Mouse (Mus musculus): ENCODE results near the gene Gm17606. TPM values are rescaled to one million over a fixed set of nuclear protein-coding genes. Genes with fewer than 3 reads are reported as not detected.

Gm17606 gene
- not detected for polyA plus RNA-seq (2014; fragmentation: Illumina TruSeq; extraction: RNeasy Lipid Tissue Mini Kit (QIAGEN cat#74804))

DNA sequence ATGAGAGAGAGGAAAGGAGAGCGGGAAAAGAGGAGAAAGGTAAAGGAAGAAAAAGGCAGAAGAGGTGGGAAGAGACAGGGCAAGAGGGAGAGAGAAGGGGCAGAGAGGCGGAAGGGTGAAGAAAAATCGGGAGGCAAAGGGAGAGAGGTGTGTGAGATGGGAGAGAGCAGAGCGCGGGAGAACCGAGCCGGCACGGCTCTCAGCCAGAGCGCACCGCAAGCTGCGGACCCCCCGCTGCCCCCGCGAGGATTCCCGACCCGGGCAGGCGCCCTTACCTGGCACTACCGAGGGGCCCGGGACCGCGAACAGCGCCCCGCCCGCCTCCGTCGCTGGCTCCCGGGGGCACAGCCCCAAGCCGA is at the start of gene Gm17606:
Gene Gm17606 (plus strand): TSS at position 7 of the 359 bp plus-strand sequence.

DNA sequence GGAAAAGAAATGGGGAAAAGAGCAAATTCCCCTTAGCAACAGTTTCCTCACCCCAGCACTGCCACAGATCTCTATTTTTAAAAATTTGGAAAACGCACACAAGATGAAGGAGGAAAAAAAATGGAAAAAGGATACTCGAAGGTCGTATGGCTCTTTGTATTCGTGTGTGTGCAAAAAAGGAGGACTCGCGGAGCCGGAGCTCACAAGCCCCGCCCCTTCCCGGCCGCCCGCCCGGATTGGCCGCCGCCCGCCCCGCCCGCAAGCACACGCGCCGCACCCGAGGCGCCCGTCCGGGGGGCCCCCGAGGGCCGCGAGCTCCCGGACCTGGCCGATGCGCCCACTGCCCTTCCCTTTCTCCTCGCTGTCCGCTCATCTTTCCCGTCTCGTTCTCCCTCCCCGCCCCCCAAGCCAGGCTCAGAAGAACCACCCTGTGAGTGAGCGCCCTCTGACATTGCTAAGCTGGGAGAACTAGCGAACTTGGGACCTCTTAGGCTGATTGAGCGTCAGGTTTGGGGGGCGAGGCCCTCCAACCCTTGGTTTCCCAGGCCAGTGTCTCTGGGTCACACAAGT is 34.9 kb upstream of the Gm17606 start, which contains the start of gene 4931414P19Rik:
Gene 4931414P19Rik (minus strand): TSS at position 242 of the 570 bp plus-strand sequence.

DNA sequence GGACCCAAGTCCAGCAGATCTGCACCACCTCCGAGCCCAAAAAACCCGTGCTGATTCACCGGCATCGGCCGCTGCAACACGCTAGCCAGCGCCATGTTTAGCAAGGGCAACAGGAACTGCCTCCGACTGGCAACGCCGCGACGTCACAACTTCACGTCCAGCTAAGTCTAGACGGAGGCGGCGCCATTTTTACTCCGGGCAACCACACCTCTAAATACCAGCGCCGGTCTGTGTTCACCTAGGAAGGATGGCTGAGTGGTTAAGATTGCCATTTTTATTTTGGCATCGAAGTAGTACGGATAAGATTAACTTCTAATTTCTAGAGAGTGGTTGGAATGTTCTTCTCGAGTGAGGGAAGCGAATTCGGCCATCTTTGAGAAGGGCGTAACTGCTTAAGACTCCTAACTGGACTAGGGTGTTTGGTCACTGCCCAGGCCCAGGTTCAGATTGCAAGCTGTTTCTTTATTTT is 22.8 kb upstream of the Gm17606 start, which contains the start of gene Psmb5:
Gene Psmb5 (minus strand): TSS at position 126 of the 469 bp plus-strand sequence.

GRCm38 (mm10) chr14:54621133-54621532 is 19.6 kb upstream of the Gm17606 start, which contains the start of gene Psmb11:
Psmb11 (plus strand) TSS chr14:54621433.

DNA sequence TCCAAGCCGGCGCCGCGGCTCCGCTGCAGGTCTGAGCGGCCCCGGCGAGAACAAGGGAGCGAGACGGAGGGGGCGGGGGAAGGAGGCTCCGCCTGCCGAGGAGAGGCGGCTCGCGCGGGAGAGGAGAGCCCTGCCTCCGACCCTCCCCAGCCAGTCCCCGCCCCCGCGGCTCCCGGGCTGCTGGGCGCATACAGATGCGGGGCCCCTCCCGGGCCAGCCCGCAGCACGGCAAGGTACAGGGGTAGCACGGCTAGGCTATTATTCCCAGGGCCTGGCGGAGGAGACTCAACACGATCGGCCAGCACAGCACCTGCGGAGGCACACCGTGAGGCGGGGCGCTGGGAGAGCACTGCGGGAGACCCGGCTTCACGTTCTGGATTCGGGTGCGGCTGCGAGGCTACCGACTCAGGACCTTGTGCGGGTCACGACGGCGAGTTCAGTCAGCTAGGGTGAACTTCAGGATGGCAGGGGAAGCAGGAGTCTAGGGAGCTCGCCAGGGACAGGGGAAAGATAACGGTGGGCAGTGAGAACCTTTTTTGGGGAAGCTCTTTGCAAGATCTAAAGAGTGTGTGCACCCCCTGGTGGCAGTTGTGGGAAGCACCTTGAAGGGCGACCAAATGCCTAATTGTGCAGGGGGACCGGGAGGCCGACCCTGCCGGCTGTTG is 685 bp downstream of the Gm17606 start, which contains the start of gene Cdh24:
Gene Cdh24 (minus strand): TSS at position 60 of the 665 bp plus-strand sequence.

GRCm38 (mm10) chr14:54686063-54686521 is 45.3 kb downstream of the Gm17606 start, which contains the start of gene 1700123O20Rik:
1700123O20Rik (plus strand) TSS chr14:54686216.

DNA sequence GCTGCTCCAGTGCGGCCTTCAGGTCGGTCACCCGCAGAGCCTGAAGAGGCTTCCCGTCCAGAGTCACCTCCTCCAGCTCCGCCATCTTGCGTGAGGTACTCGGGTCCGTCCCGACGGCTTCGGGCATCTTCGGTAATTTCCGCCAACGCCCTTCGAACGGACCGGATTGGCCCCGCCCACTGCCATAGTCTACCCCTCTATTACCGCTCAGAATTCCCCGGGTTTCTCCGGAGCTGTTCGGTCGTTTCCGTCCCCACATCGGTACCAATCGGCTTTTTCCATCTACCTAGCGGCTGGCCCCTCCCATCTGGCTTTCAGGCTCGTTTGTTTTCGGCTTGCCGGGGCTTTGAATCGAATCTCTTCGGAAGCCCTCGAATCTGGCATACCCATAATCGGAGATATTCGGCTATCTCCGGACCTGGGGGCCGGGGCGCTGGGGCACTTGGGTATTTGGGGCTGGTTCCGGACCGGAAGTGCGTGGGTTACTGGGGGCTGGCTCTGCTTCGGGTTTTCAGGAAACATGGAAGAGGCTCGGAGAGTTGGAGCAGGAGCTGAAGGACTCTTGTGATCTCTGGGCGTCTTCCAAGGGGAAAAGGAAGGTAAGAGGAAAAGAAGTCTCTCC is 45.9 kb downstream of the Gm17606 start, which contains the start of gene Acin1:
Gene Acin1 (minus strand): TSS at position 410 of the 622 bp plus-strand sequence.

Other genes starting within 250 kb of the Gm17606 start
- gene Slc7a7, start 223.2 kb upstream of the Gm17606 start, polyA plus RNA-seq (2014; fragmentation: Illumina TruSeq; extraction: RNeasy Lipid Tissue Mini Kit (QIAGEN cat#74804)), result 2.0 TPM
- gene Mrpl52, start 214.0 kb upstream of the Gm17606 start, polyA plus RNA-seq (2014; fragmentation: Illumina TruSeq; extraction: RNeasy Lipid Tissue Mini Kit (QIAGEN cat#74804)), result 61.6 TPM
- 72.2 TPM for gene Mmp14, start 209.3 kb upstream of the Gm17606 start, polyA plus RNA-seq (2014; fragmentation: Illumina TruSeq; extraction: RNeasy Lipid Tissue Mini Kit (QIAGEN cat#74804))
- 2.9 TPM for gene Lrp10, start 176.8 kb upstream of the Gm17606 start, polyA plus RNA-seq (2014; fragmentation: Illumina TruSeq; extraction: RNeasy Lipid Tissue Mini Kit (QIAGEN cat#74804))
- gene Rem2, start 164.9 kb upstream of the Gm17606 start, polyA plus RNA-seq (2014; fragmentation: Illumina TruSeq; extraction: RNeasy Lipid Tissue Mini Kit (QIAGEN cat#74804)), result 0.31 TPM
- gene Prmt5, start 123.4 kb upstream of the Gm17606 start, polyA plus RNA-seq (2014; fragmentation: Illumina TruSeq; extraction: RNeasy Lipid Tissue Mini Kit (QIAGEN cat#74804)), result 64.1 TPM
- 6.2 TPM for gene Haus4, start 86.3 kb upstream of the Gm17606 start, polyA plus RNA-seq (2014; fragmentation: Illumina TruSeq; extraction: RNeasy Lipid Tissue Mini Kit (QIAGEN cat#74804))
- gene Ajuba, start 63.4 kb upstream of the Gm17606 start, polyA plus RNA-seq (2014; fragmentation: Illumina TruSeq; extraction: RNeasy Lipid Tissue Mini Kit (QIAGEN cat#74804)), result 10.9 TPM
- 2.5 TPM for gene 4931414P19Rik, start 35.0 kb upstream of the Gm17606 start, polyA plus RNA-seq (2014; fragmentation: Illumina TruSeq; extraction: RNeasy Lipid Tissue Mini Kit (QIAGEN cat#74804))
- gene Psmb5, start 22.9 kb upstream of the Gm17606 start, polyA plus RNA-seq (2014; fragmentation: Illumina TruSeq; extraction: RNeasy Lipid Tissue Mini Kit (QIAGEN cat#74804)), result 1.7 TPM
- gene Psmb11, start 19.5 kb upstream of the Gm17606 start, polyA plus RNA-seq (2014; fragmentation: Illumina TruSeq; extraction: RNeasy Lipid Tissue Mini Kit (QIAGEN cat#74804)), result not detected
- gene Cdh24, start 412 bp downstream of the Gm17606 start, polyA plus RNA-seq (2014; fragmentation: Illumina TruSeq; extraction: RNeasy Lipid Tissue Mini Kit (QIAGEN cat#74804)), result 0.11 TPM
- 20.2 TPM for gene 1700123O20Rik, start 45.3 kb downstream of the Gm17606 start, polyA plus RNA-seq (2014; fragmentation: Illumina TruSeq; extraction: RNeasy Lipid Tissue Mini Kit (QIAGEN cat#74804))
- gene Acin1, start 46.0 kb downstream of the Gm17606 start, polyA plus RNA-seq (2014; fragmentation: Illumina TruSeq; extraction: RNeasy Lipid Tissue Mini Kit (QIAGEN cat#74804)), result 155 TPM
- gene Gm29776, start 57.9 kb downstream of the Gm17606 start, polyA plus RNA-seq (2014; fragmentation: Illumina TruSeq; extraction: RNeasy Lipid Tissue Mini Kit (QIAGEN cat#74804)), result not detected
- gene Cebpe, start 71.2 kb downstream of the Gm17606 start, polyA plus RNA-seq (2014; fragmentation: Illumina TruSeq; extraction: RNeasy Lipid Tissue Mini Kit (QIAGEN cat#74804)), result not detected
- 30.6 TPM for gene Slc7a8, start 141.0 kb downstream of the Gm17606 start, polyA plus RNA-seq (2014; fragmentation: Illumina TruSeq; extraction: RNeasy Lipid Tissue Mini Kit (QIAGEN cat#74804))
- gene Rnf212b, start 173.2 kb downstream of the Gm17606 start, polyA plus RNA-seq (2014; fragmentation: Illumina TruSeq; extraction: RNeasy Lipid Tissue Mini Kit (QIAGEN cat#74804)), result not detected
- 13.4 TPM for gene Homez, start 230.0 kb downstream of the Gm17606 start, polyA plus RNA-seq (2014; fragmentation: Illumina TruSeq; extraction: RNeasy Lipid Tissue Mini Kit (QIAGEN cat#74804))
- gene Ppp1r3e, start 236.6 kb downstream of the Gm17606 start, polyA plus RNA-seq (2014; fragmentation: Illumina TruSeq; extraction: RNeasy Lipid Tissue Mini Kit (QIAGEN cat#74804)), result 8.2 TPM
- 9.4 TPM for gene Bcl2l2, start 242.4 kb downstream of the Gm17606 start, polyA plus RNA-seq (2014; fragmentation: Illumina TruSeq; extraction: RNeasy Lipid Tissue Mini Kit (QIAGEN cat#74804))
- gene Gm20521, start 242.5 kb downstream of the Gm17606 start, polyA plus RNA-seq (2014; fragmentation: Illumina TruSeq; extraction: RNeasy Lipid Tissue Mini Kit (QIAGEN cat#74804)), result not detected